Mouse (Mus musculus) kidney, adult 2 months (tissue): Measurements from ENCODE around the gene Gprc6a. TPM values are rescaled to one million over a fixed set of nuclear protein-coding genes. Genes with fewer than 3 reads are reported as not detected.

Experiments
- DNase-seq: peaks from one replicate; pipeline ENCODE4 v3.0.0; 2021
- H3K27ac ChIP-seq: fragments of 200-500 bp; 2 replicates; pipeline ENCODE4 v1.5.1; 2012; ENCODE audit warnings: low read depth, low read length, control low read depth, inconsistent platforms; ENCODE audit not compliant: insufficient read depth
- H3K27me3 ChIP-seq: fragments of 200-500 bp; replicated peaks from 2 replicates; pipeline ENCODE4 v1.6.1; 2012; ENCODE audit warnings: mild to moderate bottlenecking, moderate library complexity, low read length, inconsistent platforms; ENCODE audit not compliant: control insufficient read depth, insufficient read depth
- H3K36me3 ChIP-seq: fragments of 200-500 bp; 2 replicates; pipeline ENCODE4 v1.6.1; 2012; ENCODE audit warnings: mild to moderate bottlenecking, moderate library complexity, low read length, inconsistent platforms; ENCODE audit not compliant: control insufficient read depth, insufficient read depth
- H3K4me1 ChIP-seq: fragments of 200-500 bp; 2 replicates; pipeline ENCODE4 v1.6.1; 2011; ENCODE audit warnings: low read length; ENCODE audit not compliant: control insufficient read depth, insufficient read depth
- H3K4me3 ChIP-seq: fragments of 200-500 bp; 2 replicates; pipeline ENCODE4 v1.5.1; 2011; ENCODE audit warnings: mild to moderate bottlenecking, low read depth, low read length, control low read depth; ENCODE audit not compliant: insufficient read depth
- CTCF ChIP-seq: fragments of 200-500 bp; conservative IDR thresholded peaks from 2 replicates; pipeline ENCODE4 v1.5.1; 2011; ENCODE audit warnings: low read depth, mild to moderate bottlenecking, control low read depth, low read length, moderate library complexity, mixed read lengths; ENCODE audit not compliant: insufficient read depth, insufficient read length
- POLR2A ChIP-seq: fragments of 200-500 bp; IDR thresholded peaks from one replicate; pipeline ENCODE4 v1.6.1; 2011; ENCODE audit warnings: low read depth, low read length, control low read depth
- WGBS: fragments of 180-500 bp; shearing (Covaris S2); methylation state at CpG from one replicate; pipeline ENCODE4 v1.1.7; 2018; 5-methylcytosine and 5-hydroxymethylcytosine counted together
- polyA plus RNA-seq: library from polyadenylated mRNA; depleted of rRNA; stranded (reverse); fragments of >200 nt; gene quantifications from 2 replicates; pipeline ENCODE4 v1.2.3, GENCODE M21; 2012

The Gprc6a gene
- polyA plus RNA-seq, 1 experiment, result not detected

GRCm38 (mm10) chr10:51611969-51612682, 19.1 kb downstream of the Gprc6a start:
- no peak for DNase-seq
- H3K36me3 ChIP-seq, result no peaks in the 10 kb centered on the region
- no peak overlapping the region for H3K27ac ChIP-seq
- no peaks in the 10 kb centered on the region for H3K27me3 ChIP-seq
- TF ChIP-seq POLR2A (no peak), CTCF (no peak)
- no peak overlapping the region for H3K4me3 ChIP-seq
- 57% methylated on average over 9 of the region's 9 CpGs for WGBS
- no peaks in the 10 kb centered on the region for H3K4me1 ChIP-seq

GRCm38 (mm10) chr10:51609741-51610425, 21.4 kb downstream of the Gprc6a start:
- TF ChIP-seq CTCF (no peak), POLR2A (no peak)
- Histone ChIP-seq H3K27me3 (no peaks in the 10 kb centered on the region), H3K36me3 (no peaks in the 10 kb centered on the region), H3K27ac (no peak overlapping the region), H3K4me1 (no peaks in the 10 kb centered on the region), H3K4me3 (no peak overlapping the region)
- DNase-seq, result no peak
- WGBS, result 55% methylated on average over 4 of the region's 4 CpGs

- Histone ChIP-seq H3K27ac (no peak overlapping the region), H3K4me3 (no peak overlapping the region), H3K4me1 (no peaks in the 10 kb centered on the region), H3K36me3 (no peaks in the 10 kb centered on the region), H3K27me3 (no peaks in the 10 kb centered on the region)
- DNase-seq, result no peak
- no peak for TF ChIP-seq CTCF
- no peak for TF ChIP-seq POLR2A
- 75% methylated on average over 9 of the region's 9 CpGs for WGBS
Observed at GRCm38 (mm10) chr10:51596928-51597635, 34.2 kb downstream of the Gprc6a start.

GRCm38 (mm10) chr10:51595001-51595931, 36.0 kb downstream of the Gprc6a start:
- no peaks in the 10 kb centered on the region for H3K4me1 ChIP-seq
- no peak overlapping the region for H3K27ac ChIP-seq
- H3K27me3 ChIP-seq, result no peaks in the 10 kb centered on the region
- DNase-seq, result peak; percentile 48
- TF ChIP-seq CTCF, result no peak
- no peak for TF ChIP-seq POLR2A
- H3K4me3 ChIP-seq, result no peak overlapping the region
- WGBS, result 38% methylated on average over 10 of the region's 10 CpGs
- H3K36me3 ChIP-seq, result no peaks in the 10 kb centered on the region

- Histone ChIP-seq H3K36me3 (no peaks in the 10 kb centered on the region), H3K4me3 (no peak overlapping the region), H3K27me3 (peaks cover 1% of the 10 kb centered on the region; the same call in 1 of the 2 replicates), H3K4me1 (no peaks in the 10 kb centered on the region), H3K27ac (no peak overlapping the region)
- WGBS, result 91% methylated on average over 2 of the region's 2 CpGs
- TF ChIP-seq CTCF (no peak), POLR2A (no peak)
- DNase-seq, result no peak
Observed at GRCm38 (mm10) chr10:51591574-51591973, 39.7 kb downstream of the Gprc6a start.

GRCm38 (mm10) chr10:51590139-51590574, 41.1 kb downstream of the Gprc6a start, which contains the start of gene Fam162b:
TSS of gene Fam162b (minus strand) at chr10:51590517.
- Histone ChIP-seq H3K4me3 (no peak within 1 kb of the TSS), H3K36me3 (no peaks in the 10 kb centered on the region), H3K4me1 (no peaks in the 10 kb centered on the region), H3K27me3 (peaks cover 1% of the 10 kb centered on the region; the same call in 1 of the 2 replicates), H3K27ac (no peak within 1 kb of the TSS)
- TF ChIP-seq CTCF (no peak), POLR2A (no peak)
- DNase-seq, result no peak
- WGBS, result 4% methylated on average over 19 of the region's 19 CpGs
